Mouse (Mus musculus) c-Kit-positive CD71-positive TER-119-positive erythroid progenitor cells, embryonic 14.5 days (primary cell): ENCODE data around the gene Apobec2.

Experiments
- DNase-seq: peaks from one replicate; pipeline ENCODE4 v3.0.0-alpha.2; 2013; ENCODE audit warnings: low spot score

Gene Apobec2

DNA sequence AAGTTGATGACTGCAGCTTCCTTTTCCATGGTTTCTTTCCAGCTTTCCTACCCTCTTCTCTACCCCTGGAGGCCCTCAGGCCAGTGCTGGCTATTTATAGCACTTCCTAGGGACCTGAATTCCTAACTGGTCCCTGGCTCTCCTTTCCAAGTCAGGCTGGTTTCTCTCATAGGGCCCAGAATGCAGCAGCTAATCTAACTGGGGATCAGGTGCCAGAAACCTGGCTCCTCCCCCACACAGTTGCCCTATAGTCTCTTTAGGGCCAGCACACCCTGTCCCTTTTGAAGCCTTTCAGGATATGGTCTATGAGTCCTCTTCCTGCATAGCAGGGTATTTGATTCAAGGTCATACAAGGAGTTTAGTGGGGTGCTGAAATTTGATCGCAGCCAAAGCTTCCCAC is 3.8 kb upstream of the Apobec2 start:
- DNase-seq, result no peak

DNA sequence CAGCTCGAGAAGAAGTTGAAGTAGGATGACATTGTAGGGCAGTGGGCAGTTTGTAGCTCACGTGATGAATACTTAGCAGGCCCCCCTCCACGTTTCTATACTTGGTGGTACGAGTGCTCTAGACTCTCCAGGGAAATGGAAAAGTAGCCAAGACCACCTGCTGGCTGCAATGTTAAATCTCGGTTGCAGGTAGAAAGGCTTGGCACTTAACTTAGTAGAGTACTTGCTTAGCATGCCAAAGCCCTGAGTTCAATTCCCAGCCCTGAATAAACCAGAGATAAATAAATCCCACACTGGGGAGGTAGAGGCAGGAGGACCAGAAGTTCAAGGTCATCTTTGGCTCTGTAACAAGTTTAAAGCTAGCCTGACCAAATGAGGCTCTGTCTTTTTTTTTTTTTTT is 1.7 kb upstream of the Apobec2 start:
- DNase-seq, result no peak

DNA sequence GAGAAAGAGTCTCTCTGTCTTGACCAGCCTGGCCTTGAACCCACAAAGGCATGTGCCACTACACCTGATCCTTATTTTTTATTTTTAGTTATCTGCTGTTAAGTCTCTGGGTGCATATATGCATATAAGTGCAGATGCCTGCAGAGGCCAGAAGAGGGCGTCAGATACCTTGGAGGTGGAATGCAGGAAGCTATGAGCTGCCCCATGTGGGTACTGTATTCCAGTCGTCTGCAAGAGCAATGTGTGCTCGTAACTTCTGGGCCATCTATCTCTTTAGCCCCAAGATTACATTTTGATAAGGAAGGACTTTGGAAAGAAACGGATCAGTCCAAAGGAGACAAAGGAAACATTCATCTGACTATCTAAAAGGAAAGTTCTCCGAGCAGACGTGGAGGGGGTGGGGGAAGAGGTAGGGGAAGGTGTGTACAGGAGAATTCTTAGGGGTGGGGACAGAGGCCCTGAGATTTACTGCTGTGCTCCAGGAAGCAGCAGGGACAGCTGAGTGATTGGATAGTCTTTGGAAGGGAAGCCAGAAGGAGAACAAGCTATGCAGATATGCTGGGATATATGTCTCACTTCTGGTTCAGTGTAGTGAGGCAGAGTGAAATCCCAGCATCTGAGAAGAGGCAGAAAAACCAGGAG is 1.1 kb upstream of the Apobec2 start:
- DNase-seq, result no peak

DNA sequence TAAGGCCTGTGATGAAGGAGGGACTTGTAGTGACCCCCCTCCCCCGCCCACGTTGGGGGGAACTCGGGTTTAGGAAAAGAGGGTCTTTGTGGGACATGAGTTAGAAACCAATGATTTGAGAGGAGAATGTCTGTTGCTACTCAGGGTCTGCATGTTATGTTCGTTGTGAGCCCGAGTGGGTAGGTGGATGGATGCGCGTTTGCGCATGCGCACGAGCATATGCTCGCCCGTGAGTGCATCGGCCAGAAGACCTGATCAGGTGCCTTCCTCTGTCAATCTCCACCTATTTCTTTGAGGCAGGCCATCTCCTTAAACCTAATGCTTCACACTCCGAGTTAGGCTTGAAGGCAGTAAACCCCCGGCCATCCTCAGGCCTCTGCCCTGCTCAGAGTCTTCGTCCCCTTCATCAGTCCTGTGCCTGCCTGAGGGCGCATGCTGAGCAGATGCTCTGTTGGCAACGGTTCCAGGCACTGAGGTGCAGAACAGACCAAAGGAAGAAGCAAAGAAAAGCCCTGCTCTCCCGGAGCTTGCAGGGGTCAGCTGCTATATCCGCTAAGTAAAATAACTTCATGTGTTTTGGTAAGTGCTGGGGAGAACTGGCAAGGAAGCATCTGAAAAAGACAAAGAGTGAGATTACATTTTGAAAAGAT is 401 bp upstream of the Apobec2 start:
- no peak for DNase-seq

GRCm38 (mm10) chr17:48431054-48431453 is 1.7 kb downstream of the Apobec2 start:
- DNase-seq, result no peak

- no peak for DNase-seq
Measured at GRCm38 (mm10) chr17:48430394-48430793, 2.3 kb downstream of the Apobec2 start.

GRCm38 (mm10) chr17:48427852-48428530 is 4.7 kb downstream of the Apobec2 start:
- no peak for DNase-seq

DNA sequence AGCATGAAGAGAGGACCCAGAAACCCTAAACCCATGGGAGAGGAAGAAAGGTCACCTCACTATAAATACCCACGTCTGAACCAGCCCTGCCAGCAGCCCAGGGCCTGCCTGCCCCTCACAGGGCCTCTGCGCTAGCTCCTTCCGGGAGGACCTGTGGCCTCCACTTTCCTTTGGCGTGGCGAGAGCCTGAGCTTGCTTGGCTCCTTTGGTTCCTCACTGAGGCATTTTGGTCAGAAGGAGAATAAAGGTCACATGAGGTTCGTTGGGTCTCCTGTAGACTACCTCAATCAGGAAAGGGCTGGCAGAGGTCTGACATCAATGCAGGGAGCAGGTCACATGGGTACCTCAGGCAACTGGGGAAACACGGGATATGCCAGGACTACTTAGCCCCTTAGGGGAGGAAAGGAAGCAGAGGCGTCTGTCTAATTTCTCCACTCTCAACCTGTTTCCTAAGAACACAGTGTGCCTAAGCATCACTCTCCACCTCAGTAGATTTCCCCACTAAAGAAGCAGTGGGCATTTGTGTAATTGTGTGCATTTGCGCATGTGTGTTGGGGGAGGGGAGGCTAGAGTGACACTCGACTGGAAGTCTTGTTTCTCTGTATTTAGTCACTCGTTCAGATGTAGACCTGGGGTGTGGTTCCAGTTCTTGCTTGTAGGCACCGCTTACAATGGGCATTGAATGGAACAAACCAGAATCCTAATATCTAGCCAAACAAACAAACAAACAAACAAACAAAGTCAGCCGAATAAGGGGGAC is 5.6 kb downstream of the Apobec2 start:
- DNase-seq, result no peak

DNA sequence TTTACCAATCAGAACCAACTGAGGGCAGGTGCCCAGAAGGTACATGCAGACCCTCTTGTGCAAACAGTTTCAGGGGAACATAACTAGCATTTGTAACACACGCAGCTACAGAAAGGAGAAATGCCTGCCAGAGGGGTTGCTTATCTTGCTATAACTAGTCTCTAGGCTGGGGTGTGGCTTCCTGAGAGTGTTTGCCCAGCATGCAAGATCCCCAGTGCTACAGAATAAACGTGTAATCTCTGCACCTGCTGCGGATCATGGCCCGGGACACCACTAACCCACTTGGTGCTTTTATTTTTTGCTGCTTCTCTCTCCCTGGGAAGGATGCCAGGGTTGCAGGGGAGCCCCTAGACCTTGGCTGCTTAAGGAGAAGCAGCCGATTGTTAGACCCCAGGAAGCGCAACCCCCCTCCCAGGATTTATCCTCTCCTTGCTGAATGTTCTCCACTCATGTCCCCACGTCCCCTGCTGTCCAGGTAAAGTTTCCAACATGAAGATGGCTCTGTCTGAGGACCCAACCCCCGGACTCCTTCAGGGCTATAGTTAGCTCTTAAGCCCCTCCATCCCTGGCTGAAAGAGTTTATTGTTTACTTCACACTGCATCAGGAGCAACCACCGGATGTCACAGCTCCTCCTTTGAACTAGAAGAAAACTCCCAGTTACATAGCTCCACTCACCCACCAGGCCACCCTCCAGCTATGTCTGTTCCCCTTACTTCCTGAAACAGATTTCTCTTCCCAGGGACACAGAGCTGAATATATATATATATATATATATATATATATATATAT is 6.7 kb downstream of the Apobec2 start:
- DNase-seq, result no peak

DNA sequence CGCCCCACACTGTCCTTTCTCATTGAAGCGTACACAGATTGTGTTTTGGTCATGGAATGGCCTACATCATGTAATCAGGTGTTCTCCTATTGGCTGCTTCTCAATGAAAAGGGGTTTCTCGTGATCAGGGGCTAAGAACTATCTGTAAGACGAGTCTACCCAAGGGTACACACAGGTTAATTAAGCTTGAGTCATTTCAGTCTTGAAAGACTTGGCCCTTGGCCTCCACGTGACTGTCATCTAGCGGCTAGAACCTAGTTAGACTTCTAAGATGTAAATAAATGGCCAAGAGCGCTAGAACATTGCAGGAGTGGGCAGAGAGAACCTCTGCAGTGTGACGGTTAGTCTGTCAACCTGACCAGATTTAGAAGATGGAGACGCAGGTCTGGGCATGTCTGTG is 8.5 kb downstream of the Apobec2 start:
- no peak for DNase-seq

GRCm38 (mm10) chr17:48419571-48419970 is 13.2 kb downstream of the Apobec2 start:
- no peak for DNase-seq

DNA sequence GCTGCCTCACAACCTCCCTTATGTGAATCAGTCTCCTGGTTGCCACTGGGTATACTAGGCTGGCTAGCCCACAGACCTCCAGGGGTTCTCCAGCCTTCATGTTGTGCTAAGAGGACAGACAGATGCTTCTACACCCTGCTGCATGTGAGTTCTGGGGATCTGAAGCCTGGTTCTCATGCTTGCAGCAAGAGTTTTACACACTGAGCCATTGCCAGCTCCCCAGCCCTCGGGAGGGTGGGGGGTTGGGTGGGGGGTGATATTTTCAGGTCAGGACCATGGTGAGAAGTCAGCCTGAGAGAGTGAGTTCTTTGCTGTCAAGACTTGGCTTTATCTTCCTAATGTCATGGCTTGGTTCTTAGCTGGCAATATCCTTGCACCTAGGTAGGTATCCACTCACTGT is 13.9 kb downstream of the Apobec2 start:
- no peak for DNase-seq

DNA sequence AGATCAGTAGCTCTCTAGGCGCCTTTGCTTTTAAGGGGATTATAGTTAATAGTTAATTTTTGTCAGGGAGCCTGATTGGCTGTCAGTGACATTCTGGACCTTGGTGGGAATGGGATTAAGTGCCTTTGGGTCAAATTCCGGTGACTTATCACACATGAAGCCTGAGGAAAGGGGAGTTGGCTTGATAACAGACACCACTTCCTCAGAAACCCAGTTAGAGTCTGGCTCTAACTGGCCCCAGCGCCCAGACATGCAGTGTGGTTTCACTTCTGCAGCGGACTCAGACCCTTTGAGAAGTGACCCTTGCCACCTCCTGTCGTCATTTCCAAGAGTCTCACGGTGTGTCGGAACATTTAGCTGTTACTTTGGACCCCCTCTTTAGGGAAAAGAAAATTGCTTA is 14.6 kb downstream of the Apobec2 start:
- no peak for DNase-seq

- DNase-seq, result no peak
Measured at GRCm38 (mm10) chr17:48417521-48417920, 15.2 kb downstream of the Apobec2 start.

DNA sequence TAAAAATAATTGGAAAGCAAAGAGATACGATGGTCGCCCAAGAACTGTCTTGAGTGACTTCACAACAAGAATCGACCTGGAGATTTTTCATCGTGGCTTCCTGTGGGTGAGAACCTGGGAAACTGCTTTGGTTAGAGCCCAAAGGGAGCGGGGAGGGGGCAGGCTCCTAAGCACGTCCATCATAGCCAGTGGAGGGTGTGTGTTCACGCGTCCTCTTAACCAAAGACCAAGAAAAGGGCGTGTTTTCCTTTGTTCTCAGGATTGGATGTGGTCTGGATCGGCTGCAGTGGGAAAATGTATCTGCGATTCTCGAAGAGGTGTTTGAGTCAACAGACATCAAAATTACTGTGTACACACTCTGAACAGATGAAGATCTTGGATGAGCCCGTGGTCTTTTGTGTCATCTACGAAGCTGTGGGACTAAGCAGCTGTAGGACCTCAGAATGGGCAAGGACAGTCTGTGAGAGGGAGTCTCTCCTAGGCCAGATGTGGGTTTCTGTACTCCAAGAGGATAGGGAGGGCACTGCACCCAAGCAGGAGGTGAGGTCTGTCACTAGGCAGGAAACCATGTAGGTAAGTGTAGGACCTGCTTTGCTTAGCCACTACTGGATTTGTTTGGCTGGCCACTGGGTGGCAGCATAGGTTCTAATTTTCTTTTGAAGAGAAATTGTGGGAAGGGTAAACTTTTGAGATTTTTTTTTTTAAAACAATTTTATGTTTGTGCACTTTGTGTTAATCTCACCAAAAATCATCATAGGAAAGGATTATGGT is 16.1 kb downstream of the Apobec2 start:
- DNase-seq, result peak; percentile 42

GRCm38 (mm10) chr17:48416011-48416410 is 16.7 kb downstream of the Apobec2 start:
- DNase-seq, result no peak

GRCm38 (mm10) chr17:48411241-48411640 is 21.5 kb downstream of the Apobec2 start:
- no peak for DNase-seq

DNA sequence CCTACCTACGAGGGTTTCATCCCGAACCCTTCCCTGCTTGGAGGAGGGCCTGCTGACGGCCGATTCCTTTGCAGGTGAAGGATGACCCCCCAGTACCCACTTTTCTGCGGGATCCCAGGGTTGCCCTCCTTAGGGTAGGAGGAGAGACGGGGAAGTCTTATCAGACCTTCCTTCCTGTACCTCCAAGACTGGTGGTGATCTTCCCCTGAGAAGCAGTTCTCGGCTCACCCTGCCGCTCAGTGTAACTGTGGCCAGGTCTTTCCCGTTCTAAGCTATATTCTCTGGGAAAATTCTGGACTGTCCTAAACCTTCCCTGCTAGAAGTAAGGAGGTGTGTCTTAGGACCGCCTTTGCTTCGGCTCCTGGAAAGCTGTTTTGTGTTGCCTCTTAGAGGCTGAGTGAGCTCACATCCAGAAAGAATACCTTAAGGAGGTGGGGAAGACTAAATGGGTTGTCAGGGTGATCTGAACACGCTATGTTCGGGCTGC is 22.4 kb downstream of the Apobec2 start:
- no peak for DNase-seq

- peak; percentile 99 for DNase-seq
Measured at GRCm38 (mm10) chr17:48409380-48410298, 23.1 kb downstream of the Apobec2 start, which contains the start of the genes Nfya and Oard1. Nfya (minus strand) TSS chr17:48409906. Oard1 (plus strand) TSS chr17:48410014.
